In genomic region chr2:143306571-143306925, GRCm38 (mm10) we compare ENCODE assay signal across 23 mouse cellular contexts.
DNase-seq lines count a peak whose midpoint lies in the region; ATAC-seq lines count a peak whose summit lies in the region.
"Had no signal": no experiment of that assay in that cellular context is flagged by ENCODE, and none has a peak within 500 bp of the region (broad histone marks: within the 10 kb centered on the region; RNA-seq: fewer than 3 reads in every experiment).

No protein-coding gene starts in this region.

- ATAC-seq in forebrain, embryonic 14.5 days = peak; percentile 32; the same call in 1 of the 2 replicates
- no peak for ATAC-seq in forebrain, embryonic 11.5 days (replicated peaks; ENCODE audit: low FRiP score)
- ATAC-seq in midbrain, embryonic 13.5 days = peak; percentile 41; the same call in 1 of the 2 replicates
- ATAC-seq in hindbrain, embryonic 16.5 days = peak; percentile 38
- ATAC-seq in neural tube, embryonic 14.5 days (ENCODE audit: low read depth) = peak; percentile 42; the same call in 1 of the 2 replicates
- ATAC-seq: intestine, embryonic 15.5 days had no signal

- H3K27ac ChIP-seq in forebrain, embryonic 14.5 days (ENCODE audit: low read depth, low read length) = no peak overlapping the region
- no peak overlapping the region for H3K27ac ChIP-seq in forebrain, embryonic 11.5 days (ENCODE audit: low read depth, low read length)
- H3K27ac ChIP-seq in midbrain, embryonic 13.5 days = peak overlapping the region; percentile 64
- no peak overlapping the region for H3K27ac ChIP-seq in midbrain, embryonic 10.5 days (replicated peaks)
- peak overlapping the region; percentile 36; the same call in 1 of the 2 replicates for H3K27ac ChIP-seq in hindbrain, embryonic 16.5 days (ENCODE audit: low read depth, low read length)
- no peak overlapping the region for H3K27ac ChIP-seq in neural tube, embryonic 14.5 days (ENCODE audit: low read depth, low read length)
- H3K27ac ChIP-seq: heart, embryonic 13.5 days; intestine, embryonic 15.5 days; kidney, postnatal 0 days; limb, embryonic 10.5 days; limb, embryonic 15.5 days; liver, embryonic 13.5 days; macrophage; stomach, embryonic 15.5 days had no signal

- no peak overlapping the region for H3K4me2 ChIP-seq in forebrain, embryonic 14.5 days (ENCODE audit: low read length)
- H3K4me2 ChIP-seq in forebrain, embryonic 11.5 days (ENCODE audit: low read depth, low read length, severe bottlenecking) = no peak overlapping the region
- no peak overlapping the region for H3K4me2 ChIP-seq in midbrain, embryonic 13.5 days (replicated peaks)
- H3K4me2 ChIP-seq in hindbrain, embryonic 16.5 days (ENCODE audit: low read length) = no peak overlapping the region
- H3K4me2 ChIP-seq in neural tube, embryonic 14.5 days (ENCODE audit: low read depth, low read length) = no peak overlapping the region
- H3K4me2 ChIP-seq: heart, embryonic 13.5 days; intestine, embryonic 15.5 days; limb, embryonic 15.5 days; liver, embryonic 13.5 days; stomach, embryonic 15.5 days had no signal

- no peaks in the 10 kb centered on the region for H3K9me3 ChIP-seq in forebrain, embryonic 14.5 days (replicated peaks; ENCODE audit: control insufficient read depth, low read length)
- H3K9me3 ChIP-seq in forebrain, embryonic 11.5 days (ENCODE audit: control insufficient read depth, low read length) = no peaks in the 10 kb centered on the region
- no peaks in the 10 kb centered on the region for H3K9me3 ChIP-seq in midbrain, embryonic 13.5 days
- H3K9me3 ChIP-seq in midbrain, embryonic 10.5 days (replicated peaks) = no peaks in the 10 kb centered on the region
- no peaks in the 10 kb centered on the region for H3K9me3 ChIP-seq in hindbrain, embryonic 16.5 days (ENCODE audit: control insufficient read depth, low read length)
- no peaks in the 10 kb centered on the region for H3K9me3 ChIP-seq in neural tube, embryonic 14.5 days (ENCODE audit: control insufficient read depth, low read length)
- H3K9me3 ChIP-seq: heart, embryonic 13.5 days; intestine, embryonic 15.5 days; limb, embryonic 10.5 days; limb, embryonic 15.5 days; stomach, embryonic 15.5 days had no signal

- H3K4me3 ChIP-seq in forebrain, embryonic 14.5 days (ENCODE audit: low read depth, low read length) = no peak overlapping the region
- no peak overlapping the region for H3K4me3 ChIP-seq in forebrain, embryonic 11.5 days (ENCODE audit: low read depth, low read length)
- no peak overlapping the region for H3K4me3 ChIP-seq in midbrain, embryonic 13.5 days (replicated peaks)
- H3K4me3 ChIP-seq in midbrain, embryonic 10.5 days = no peak overlapping the region
- no peak overlapping the region for H3K4me3 ChIP-seq in hindbrain, embryonic 16.5 days (ENCODE audit: low read length)
- H3K4me3 ChIP-seq in neural tube, embryonic 14.5 days (ENCODE audit: low read depth, low read length) = no peak overlapping the region
- H3K4me3 ChIP-seq: heart, embryonic 13.5 days; intestine, embryonic 15.5 days; limb, embryonic 10.5 days; limb, embryonic 15.5 days; liver, embryonic 13.5 days; stomach, embryonic 15.5 days had no signal

- H3K9ac ChIP-seq in forebrain, embryonic 14.5 days (ENCODE audit: low read length) = no peak overlapping the region
- no peak overlapping the region for H3K9ac ChIP-seq in forebrain, embryonic 11.5 days (ENCODE audit: low read length)
- no peak overlapping the region for H3K9ac ChIP-seq in midbrain, embryonic 13.5 days (replicated peaks)
- no peak overlapping the region for H3K9ac ChIP-seq in hindbrain, embryonic 16.5 days (ENCODE audit: low read depth, low read length)
- H3K9ac ChIP-seq in neural tube, embryonic 14.5 days (replicated peaks; ENCODE audit: low read depth, low read length) = no peak overlapping the region
- H3K9ac ChIP-seq: heart, embryonic 13.5 days; intestine, embryonic 15.5 days; limb, embryonic 15.5 days; liver, embryonic 13.5 days; stomach, embryonic 15.5 days had no signal

- DNase-seq in forebrain, embryonic 14.5 days (ENCODE audit: low spot score) = no peak
- no peak for DNase-seq in forebrain, embryonic 11.5 days (ENCODE audit: low spot score)
- DNase-seq in midbrain, embryonic 10.5 days (ENCODE audit: low spot score) = no peak
- no peak for DNase-seq in gastrocnemius, postnatal 4 days (ENCODE audit: low spot score in 2 of 2)
- DNase-seq in right cerebral cortex, postnatal 14 days = no peak
- DNase-seq: adrenal gland, adult 8-10 months; cerebellum, adult 8-10 months; heart, postnatal 10 days; kidney, adult 2 months; liver, embryonic 13.5 days; lung, adult 2 months; lung, postnatal 10 days had no signal

- no peaks in the 10 kb centered on the region for H3K36me3 ChIP-seq in forebrain, embryonic 14.5 days (ENCODE audit: control insufficient read depth, insufficient read depth, low read length)
- H3K36me3 ChIP-seq in forebrain, embryonic 11.5 days (ENCODE audit: control insufficient read depth, insufficient read depth, low read length) = no peaks in the 10 kb centered on the region
- H3K36me3 ChIP-seq in midbrain, embryonic 13.5 days = no peaks in the 10 kb centered on the region
- H3K36me3 ChIP-seq in midbrain, embryonic 10.5 days = no peaks in the 10 kb centered on the region
- no peaks in the 10 kb centered on the region for H3K36me3 ChIP-seq in hindbrain, embryonic 16.5 days (ENCODE audit: control insufficient read depth, insufficient read depth, low read length)
- H3K36me3 ChIP-seq in neural tube, embryonic 14.5 days (ENCODE audit: control insufficient read depth, insufficient read depth, low read length) = no peaks in the 10 kb centered on the region
- H3K36me3 ChIP-seq: G1E; heart, embryonic 13.5 days; intestine, embryonic 15.5 days; limb, embryonic 10.5 days; limb, embryonic 15.5 days; liver, embryonic 13.5 days; stomach, embryonic 15.5 days had no signal

- H3K4me1 ChIP-seq in forebrain, embryonic 14.5 days (ENCODE audit: control insufficient read depth, insufficient read depth, low read length) = no peaks in the 10 kb centered on the region
- H3K4me1 ChIP-seq in forebrain, embryonic 11.5 days (replicated peaks; ENCODE audit: control insufficient read depth, insufficient read depth, low read length) = no peaks in the 10 kb centered on the region
- peaks cover 7% of the 10 kb centered on the region for H3K4me1 ChIP-seq in midbrain, embryonic 13.5 days (replicated peaks)
- H3K4me1 ChIP-seq in midbrain, embryonic 10.5 days = no peaks in the 10 kb centered on the region
- H3K4me1 ChIP-seq in hindbrain, embryonic 16.5 days (ENCODE audit: control insufficient read depth, insufficient read depth, low read depth, low read length) = no peaks in the 10 kb centered on the region; the same call in 1 of the 2 replicates
- H3K4me1 ChIP-seq in neural tube, embryonic 14.5 days (ENCODE audit: control insufficient read depth, insufficient read depth, low read length) = 0 out of 2 replicates have a peak, but pooled peaks cover 4% of the 10 kb centered on the region
- H3K4me1 ChIP-seq: heart, embryonic 13.5 days; intestine, embryonic 15.5 days; limb, embryonic 10.5 days; limb, embryonic 15.5 days; liver, embryonic 13.5 days; stomach, embryonic 15.5 days had no signal

- WGBS in forebrain, embryonic 14.5 days = 74% methylated on average over 2 of the region's 2 CpGs
- WGBS in forebrain, embryonic 11.5 days = 68% methylated on average over 2 of the region's 2 CpGs
- 68% methylated on average over 2 of the region's 2 CpGs for WGBS in midbrain, embryonic 13.5 days
- 70% methylated on average over 2 of the region's 2 CpGs for WGBS in midbrain, embryonic 10.5 days
- 73% methylated on average over 2 of the region's 2 CpGs for WGBS in hindbrain, embryonic 16.5 days
- WGBS in neural tube, embryonic 14.5 days = 79% methylated on average over 2 of the region's 2 CpGs

- no peaks in the 10 kb centered on the region for H3K27me3 ChIP-seq in forebrain, embryonic 14.5 days (replicated peaks; ENCODE audit: control insufficient read depth, insufficient read depth, low read length)
- H3K27me3 ChIP-seq in forebrain, embryonic 11.5 days (ENCODE audit: control insufficient read depth, insufficient read depth, low read length) = no peaks in the 10 kb centered on the region
- no peaks in the 10 kb centered on the region for H3K27me3 ChIP-seq in midbrain, embryonic 13.5 days
- no peaks in the 10 kb centered on the region for H3K27me3 ChIP-seq in midbrain, embryonic 10.5 days (ENCODE audit: low read depth, poor library complexity, severe bottlenecking)
- no peaks in the 10 kb centered on the region for H3K27me3 ChIP-seq in hindbrain, embryonic 16.5 days (replicated peaks; ENCODE audit: control insufficient read depth, insufficient read depth, low read length)
- H3K27me3 ChIP-seq in neural tube, embryonic 14.5 days (ENCODE audit: control insufficient read depth, insufficient read depth, low read length) = no peaks in the 10 kb centered on the region
- H3K27me3 ChIP-seq: heart, embryonic 13.5 days; intestine, embryonic 15.5 days; limb, embryonic 15.5 days; liver, embryonic 13.5 days; stomach, embryonic 15.5 days had no signal

Comparison
In these comparisons a context has a peak if more than half of its experiments do, and no peak if none do; other contexts are left out.
1. H3K27ac ChIP-seq: peak in midbrain, embryonic 13.5 days (single experiment) and hindbrain, embryonic 16.5 days (single experiment); none in forebrain, embryonic 14.5 days (single experiment), forebrain, embryonic 11.5 days (single experiment), midbrain, embryonic 10.5 days (single experiment) and neural tube, embryonic 14.5 days (single experiment).